Mouse (Mus musculus): Measurements from ENCODE around the gene Scd2.
"Not testable (repeated sequence)": the region's sequence is repeated elsewhere in the genome, so short reads cannot be mapped to it uniquely, and the experiment has no call there.

Gene Scd2

DNA sequence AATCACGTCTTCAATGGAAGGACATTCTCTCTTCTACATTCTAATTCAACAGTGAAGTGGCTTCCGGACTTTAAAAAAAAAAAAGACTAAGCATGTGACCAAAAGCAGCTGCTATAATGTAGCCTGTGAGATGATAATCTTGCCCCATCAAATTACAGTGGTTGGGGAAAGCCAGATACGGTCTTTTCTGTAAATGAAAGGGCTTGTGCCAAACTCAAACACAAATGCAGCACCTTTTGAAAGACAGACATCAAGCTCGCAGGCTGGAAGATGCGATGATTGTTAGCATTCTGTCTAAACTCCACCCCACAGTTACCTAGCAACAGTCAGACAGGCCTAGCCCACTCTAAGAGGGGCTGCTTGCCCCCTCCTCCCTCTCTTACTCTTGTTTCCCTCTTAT, 17.3 kb downstream of the Scd2 start:
- DNase-seq (ENCODE audit: low read depth in 2 of 2, low spot score in 2 of 2), result no peak

DNA sequence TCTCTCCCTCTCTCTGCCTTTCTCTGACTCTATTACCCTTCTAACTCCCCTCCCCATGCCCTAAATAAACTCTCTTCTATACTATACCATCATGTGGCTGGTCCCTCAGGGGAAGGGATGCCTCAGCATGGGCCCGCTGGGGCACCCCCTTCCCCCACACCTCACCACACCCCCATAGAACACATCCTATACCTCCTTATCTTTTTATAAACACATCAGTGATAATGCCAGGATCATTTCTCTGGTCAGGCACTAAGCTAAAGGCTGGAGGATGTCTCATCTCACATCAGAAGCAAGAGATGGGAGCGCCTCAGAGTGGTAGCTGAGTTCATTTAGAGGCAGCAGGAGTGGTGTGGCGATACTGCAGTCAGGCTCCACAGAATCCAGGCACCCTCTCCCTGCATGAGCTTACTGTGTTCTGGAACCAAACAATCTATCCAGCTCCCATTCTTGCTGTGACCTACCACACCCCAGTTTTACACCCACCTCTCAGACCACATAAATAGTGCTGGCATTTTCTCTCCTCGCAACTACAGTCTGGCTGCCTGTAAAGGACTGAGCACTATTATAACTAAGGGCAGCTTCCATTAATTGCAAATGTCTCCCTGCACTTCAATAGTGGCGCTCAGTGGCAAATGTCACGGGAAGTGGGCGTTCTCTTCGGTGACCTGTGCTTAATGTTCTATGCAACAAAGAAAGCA, 18.0 kb downstream of the Scd2 start:
- no peak for DNase-seq (ENCODE audit: low read depth in 2 of 2, low spot score in 2 of 2)

DNA sequence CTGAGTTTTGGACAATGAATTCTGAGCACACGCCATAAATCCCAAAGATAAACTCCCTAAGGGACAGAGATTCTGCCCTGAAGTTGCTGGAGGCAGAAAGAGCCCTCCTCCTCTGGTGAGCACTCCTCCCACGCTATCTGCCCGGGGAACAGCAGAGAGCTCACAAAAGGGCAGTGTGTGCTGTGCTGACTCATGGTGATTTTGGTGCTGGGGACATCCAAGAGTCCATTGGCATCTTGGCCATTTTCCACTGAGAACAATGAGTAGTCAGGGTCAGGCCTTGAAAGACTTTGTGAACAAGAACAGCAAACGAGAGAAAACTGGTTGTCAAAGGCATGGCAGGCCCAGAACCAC, 18.5 kb downstream of the Scd2 start:
- no peak for DNase-seq (ENCODE audit: low read depth in 2 of 2, low spot score in 2 of 2)

DNA sequence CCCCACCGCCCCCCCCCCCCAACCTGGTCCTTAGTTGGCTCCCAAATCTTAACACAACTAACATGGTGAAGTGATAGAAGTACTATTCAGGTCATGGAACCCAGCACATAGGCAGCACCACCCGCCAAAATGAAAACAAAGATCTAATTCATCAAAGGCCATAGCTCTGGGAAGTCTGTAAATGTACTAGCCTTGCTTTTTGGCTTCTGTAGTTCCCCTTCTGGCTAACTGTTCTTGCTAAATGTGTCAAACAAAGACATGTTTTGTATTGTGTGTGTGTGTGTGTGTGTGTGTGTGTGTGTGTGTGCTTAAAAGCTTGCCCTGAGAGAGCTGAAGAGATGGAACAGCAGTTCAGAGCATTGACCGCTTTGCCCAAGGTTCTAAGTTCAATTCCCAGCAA, 19.6 kb downstream of the Scd2 start:
- DNase-seq (ENCODE audit: low read depth in 2 of 2, low spot score in 2 of 2), result no peak

DNA sequence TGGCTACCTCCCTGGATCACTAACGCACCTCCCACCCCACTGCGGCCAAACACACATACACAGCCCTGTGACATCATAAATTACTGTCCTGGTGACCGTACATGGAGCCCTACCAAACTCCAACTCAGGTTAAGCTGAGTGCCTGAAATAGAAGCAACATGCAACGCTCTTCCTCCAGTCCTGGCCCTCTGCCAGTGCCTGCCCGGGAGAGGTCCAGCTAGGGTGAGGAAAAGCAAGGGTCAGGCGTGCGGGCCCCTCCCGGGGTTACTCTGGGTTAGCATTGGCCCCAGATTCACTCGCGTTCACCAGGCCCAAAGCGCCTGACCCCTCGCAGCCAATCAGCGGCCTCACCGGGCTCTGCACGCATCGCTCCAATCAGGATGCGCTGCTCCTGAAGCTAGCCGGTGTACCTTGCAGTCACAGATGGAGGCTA, 20.9 kb downstream of the Scd2 start:
- peak; percentile 49 to 63 for DNase-seq (ENCODE audit: low read depth in 2 of 2, low spot score in 2 of 2)

DNA sequence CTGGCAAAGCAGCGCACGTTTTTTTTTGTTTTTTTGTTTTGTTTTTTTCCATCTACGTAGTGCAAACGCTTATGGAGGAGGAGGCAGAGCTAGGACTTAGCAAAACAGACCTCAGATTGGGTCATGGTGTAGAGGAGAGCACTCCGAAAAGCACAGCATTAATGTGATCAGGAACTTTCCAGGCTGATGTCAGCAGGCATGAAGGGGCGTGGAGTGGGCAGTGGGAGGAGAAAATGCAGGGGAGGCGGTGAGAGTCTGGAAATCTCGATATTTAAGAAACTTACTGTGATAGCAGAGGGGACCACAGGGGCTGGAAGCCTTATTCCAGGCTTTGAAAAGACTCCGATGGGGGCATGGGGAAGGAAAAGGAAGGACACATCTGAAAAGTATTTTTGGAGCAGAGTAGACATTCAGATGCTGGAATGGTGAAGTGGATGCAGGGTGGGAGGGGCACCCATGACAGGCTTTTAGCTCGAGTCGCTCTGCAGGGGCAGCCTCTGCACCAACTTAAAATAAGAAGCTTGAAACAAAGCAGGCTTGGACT, 21.5 kb downstream of the Scd2 start:
- DNase-seq (ENCODE audit: low read depth in 2 of 2, low spot score in 2 of 2), result peak; percentile 21 to 40

DNA sequence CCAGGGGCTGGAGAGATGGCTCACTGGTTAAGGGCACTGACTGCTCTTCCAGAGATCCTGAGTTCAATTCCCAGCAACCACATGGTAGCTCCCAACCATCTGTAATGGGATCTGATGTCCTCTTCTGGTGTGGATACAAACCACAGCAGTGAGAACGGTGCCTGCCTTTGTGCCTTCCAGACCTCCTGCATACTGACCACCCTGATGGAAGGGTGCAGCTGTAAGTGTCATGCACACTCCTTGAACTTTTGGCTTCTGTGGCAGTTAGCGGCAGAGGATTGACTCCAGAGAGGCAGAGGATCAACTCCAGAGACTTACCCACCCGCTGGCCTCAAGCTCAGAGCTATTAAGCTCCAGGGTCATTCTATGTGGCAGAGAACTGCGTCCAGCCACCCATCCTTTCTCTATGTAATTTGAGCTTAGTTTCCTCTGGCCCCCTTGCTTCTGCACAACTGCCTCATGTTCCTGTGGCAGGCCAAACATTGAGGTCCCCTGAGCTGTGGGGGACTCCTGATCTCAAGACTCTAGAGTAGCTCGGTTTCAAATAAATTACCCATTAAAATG, 23.4 kb downstream of the Scd2 start:
- no peak for DNase-seq (ENCODE audit: low read depth in 2 of 2, low spot score in 2 of 2)

DNA sequence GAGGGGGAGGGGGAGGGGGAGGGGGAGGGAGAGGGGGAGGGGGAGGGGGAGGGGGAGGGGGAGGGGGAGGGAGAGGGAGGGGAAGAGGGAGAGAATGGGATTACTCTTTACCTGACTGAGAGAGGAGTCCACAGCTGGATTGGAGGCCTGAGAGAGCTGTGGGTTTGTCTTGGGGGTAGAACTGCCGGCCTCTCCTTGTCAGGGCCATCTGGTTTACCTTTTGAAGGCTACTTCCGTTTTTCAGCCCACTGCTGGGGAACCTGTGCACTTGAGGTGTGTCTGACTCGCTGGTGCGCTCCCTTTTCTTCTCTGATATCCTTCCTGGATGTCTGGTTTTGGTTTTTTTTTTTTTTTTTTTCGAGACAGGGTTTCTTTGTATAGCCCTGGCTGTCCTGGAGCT, 23.9 kb downstream of the Scd2 start:
- no peak for DNase-seq (ENCODE audit: low read depth in 2 of 2, low spot score in 2 of 2)

DNA sequence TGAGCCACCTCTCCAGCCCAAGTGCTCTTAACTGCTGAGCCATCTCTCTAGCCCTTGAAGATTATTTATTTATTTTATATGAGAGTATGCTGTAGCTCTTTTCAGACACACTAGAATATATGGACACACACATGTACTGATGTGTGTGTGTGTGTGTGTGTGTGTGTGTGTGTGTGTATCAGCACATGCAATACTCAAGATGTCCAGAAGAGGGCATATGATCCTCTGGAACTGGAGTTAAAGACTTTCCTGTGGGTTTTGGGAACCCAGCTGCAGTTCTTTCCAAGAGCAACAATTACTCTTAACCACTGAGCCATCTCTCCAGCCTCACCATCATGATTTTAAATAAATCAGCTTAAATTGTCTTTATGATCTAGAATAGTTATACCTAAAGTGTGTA, 25.1 kb downstream of the Scd2 start:
- DNase-seq (ENCODE audit: low read depth in 2 of 2, low spot score in 2 of 2), result no peak

DNA sequence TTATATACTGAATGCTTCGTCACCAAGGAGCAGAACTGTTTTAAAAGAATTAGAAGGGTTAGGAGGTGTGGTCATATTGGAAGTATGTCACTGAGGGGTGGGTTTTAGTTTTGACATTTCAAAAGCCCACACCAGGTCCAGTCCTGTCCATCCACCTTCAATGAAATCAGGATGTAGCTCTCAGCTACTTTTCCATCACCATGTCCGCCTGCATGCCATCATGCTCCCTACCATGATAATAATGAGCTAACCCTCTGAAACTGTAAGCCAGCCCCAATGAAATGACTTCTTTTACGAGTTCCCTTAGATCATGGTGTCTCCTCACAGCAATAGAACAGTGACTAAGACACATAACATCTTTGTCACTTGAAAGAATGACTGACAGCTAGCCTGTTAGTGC, 26.8 kb downstream of the Scd2 start:
- DNase-seq (ENCODE audit: low read depth in 2 of 2, low spot score in 2 of 2), result no peak

DNA sequence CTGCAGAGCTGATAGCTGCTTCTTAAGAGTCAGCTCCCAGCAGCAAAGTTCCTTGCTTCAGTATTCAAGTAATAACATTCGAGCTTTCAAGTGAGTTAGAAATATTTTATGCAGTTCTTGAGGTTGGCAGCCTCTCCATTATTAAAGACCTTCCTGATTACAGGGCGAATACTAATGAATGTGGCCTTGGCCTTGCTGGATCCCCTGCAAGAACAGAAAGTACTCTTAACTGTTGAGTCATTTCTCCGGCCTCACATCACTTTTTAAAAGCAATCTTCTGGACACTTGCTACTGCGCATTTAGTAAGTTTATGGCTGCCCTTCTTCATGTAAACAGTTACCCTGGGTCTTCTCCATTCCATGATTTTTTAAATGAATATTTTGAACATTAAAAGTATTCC, 27.7 kb downstream of the Scd2 start:
- DNase-seq (ENCODE audit: low read depth in 2 of 2, low spot score in 2 of 2), result no peak

DNA sequence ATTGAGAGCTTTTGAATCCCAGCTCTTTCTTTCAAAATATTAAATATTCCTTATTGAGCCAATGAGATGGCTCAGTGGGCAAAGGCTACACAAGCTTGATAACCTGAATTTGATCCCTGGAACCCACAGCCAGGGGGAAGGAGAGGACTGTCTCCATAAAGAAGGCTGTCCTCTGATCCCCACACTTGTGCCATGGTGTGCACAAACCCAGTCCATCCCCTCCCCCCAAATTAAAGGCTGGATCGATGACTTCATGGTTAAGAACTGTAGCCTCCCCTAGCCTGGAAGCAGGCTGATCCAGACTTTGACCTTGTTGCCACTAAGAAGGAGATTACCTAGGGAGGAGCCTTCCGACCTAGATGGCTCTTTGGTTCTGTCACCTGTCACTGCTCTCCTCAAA, 28.2 kb downstream of the Scd2 start:
- no peak for DNase-seq (ENCODE audit: low read depth in 2 of 2, low spot score in 2 of 2)

DNA sequence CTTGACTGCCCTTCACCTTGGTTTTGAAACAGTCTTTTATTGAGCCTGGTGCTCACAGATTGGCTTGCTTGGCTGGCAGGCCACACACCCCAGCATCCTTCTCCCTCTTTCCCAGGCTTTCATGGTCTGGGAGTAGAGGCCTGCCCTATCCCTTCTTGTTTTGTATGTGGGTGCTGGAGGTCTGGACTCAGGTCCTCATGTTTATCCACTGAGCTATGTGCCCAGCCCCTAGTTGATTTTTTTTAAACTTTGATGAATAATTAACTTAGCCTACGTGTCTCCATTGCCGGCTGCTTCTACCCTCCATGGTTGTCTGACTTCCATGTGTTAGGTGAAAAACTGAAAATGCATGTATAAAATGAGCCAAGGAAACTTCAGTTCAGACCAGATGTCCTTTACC, 36.1 kb downstream of the Scd2 start:
- DNase-seq (ENCODE audit: low read depth in 2 of 2, low spot score in 2 of 2), result no peak

DNA sequence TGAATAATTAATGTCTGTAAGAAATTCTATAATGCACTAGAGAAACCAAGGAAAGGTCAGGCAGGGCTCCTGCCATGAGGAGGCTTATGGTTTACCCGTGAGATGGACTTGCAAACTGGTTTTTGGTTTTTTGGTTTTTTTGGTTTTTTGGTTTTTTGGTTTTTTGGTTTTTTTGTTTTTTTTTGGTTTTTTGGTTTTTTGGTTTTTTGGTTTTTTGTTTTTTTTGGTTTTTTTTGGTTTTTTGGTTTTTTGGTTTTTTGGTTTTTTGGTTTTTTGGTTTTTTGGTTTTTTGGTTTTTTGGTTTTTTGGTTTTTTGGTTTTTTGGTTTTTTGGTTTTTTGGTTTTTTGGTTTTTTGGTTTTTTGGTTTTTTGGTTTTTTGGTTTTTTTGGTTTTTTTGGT, 37.7 kb downstream of the Scd2 start:
- not testable (repeated sequence) for DNase-seq (ENCODE audit: low read depth in 2 of 2, low spot score in 2 of 2)

DNA sequence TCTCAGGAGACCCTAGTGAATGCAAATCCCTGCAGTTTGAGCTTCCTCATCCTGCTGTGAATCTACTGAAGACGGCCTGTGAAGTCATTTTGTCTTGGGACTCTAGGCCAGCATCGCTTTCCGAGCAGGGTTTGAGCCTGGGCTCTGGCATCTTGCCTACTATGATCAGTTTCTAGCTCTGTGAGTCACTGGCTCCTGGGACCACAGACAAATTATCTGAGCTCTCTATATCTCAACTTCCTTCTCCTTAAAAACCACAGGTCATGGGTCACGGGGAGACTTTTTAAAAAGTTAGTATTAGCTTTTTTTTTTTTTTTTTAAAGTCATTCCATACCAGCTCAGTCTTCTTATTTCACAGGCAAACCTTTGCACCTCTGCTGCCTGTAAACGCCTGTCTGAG, 38.4 kb downstream of the Scd2 start:
- no peak for DNase-seq (ENCODE audit: low read depth in 2 of 2, low spot score in 2 of 2)

DNA sequence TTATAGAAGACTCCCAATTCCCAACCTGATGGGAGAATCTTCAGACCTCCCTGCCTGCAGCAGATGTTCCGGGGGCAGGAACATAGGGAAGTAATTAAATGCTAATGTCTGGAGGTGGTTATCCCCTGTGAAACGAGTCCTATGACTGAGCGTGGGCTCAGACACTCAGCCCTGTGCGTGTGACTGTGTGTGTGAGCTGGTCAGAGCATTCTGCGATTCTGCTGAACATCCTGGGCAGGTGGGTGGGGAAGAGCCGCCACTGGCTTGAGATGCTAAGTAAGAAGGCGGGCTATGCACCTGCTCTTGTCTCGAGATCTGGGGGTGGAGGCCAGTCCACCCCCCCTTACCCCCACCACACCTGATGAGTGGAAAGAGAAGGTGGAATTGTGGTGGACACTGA, 38.9 kb downstream of the Scd2 start:
- no peak for DNase-seq (ENCODE audit: low read depth in 2 of 2, low spot score in 2 of 2)

DNA sequence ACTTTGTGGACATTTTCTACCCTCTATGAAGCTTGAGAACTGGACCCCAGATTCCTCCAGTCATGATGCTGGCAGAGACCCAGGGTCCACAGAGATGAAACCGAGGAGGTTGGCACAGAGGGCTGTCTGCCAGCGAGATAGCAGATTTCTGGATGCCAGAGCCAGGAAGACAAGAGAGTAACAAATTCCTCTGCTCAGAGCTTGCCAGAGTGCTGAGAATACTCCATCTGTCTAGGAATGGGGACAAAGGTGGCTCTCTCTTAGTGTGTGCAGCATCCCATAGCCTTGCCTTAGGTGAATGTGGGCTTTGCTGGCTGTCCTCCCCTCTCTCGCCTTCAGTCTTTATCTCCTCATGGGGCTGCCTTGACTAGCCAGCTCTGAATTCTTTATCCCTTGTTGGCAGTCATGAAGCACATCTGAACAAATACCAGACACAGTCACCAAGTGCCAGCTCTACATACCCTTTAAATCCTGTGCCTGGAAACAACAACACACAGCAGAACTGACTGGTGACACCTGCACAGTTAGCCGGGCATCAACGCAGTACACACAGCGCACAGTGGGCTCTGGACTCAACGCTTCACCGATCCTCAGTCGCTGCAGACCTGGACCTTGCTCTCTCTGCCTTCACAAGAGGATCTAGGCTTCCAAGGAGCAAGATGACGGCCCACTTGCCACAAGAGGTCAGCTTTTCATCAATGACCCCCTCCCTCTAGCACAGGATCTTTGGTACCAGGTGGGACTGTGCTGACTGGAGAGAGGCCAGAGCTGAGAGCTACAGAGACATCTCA, 39.6 kb downstream of the Scd2 start, which contains the start of gene Scd4:
Gene Scd4 (plus strand): TSS at position 260 of the 791 bp plus-strand sequence.
- no peak for DNase-seq (ENCODE audit: low read depth in 2 of 2, low spot score in 2 of 2)

DNA sequence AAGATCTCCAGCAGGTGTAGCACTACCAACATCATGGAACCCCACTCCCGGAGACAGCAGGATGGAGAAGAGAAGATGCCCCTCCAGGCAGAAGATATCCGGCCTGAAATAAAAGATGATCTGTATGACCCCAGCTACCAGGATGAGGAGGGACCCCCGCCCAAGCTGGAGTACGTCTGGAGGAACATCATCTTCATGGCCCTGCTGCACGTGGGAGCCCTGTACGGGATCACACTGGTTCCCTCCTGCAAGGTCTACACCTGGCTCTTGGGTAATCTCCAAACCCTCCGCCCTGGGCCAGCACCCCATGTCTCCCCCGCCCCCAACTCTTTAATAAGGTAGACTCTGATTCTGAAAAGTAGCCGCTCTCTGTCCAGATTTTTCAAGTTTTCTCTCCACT, 40.5 kb downstream of the Scd2 start:
- DNase-seq (ENCODE audit: low read depth in 2 of 2, low spot score in 2 of 2), result no peak

DNA sequence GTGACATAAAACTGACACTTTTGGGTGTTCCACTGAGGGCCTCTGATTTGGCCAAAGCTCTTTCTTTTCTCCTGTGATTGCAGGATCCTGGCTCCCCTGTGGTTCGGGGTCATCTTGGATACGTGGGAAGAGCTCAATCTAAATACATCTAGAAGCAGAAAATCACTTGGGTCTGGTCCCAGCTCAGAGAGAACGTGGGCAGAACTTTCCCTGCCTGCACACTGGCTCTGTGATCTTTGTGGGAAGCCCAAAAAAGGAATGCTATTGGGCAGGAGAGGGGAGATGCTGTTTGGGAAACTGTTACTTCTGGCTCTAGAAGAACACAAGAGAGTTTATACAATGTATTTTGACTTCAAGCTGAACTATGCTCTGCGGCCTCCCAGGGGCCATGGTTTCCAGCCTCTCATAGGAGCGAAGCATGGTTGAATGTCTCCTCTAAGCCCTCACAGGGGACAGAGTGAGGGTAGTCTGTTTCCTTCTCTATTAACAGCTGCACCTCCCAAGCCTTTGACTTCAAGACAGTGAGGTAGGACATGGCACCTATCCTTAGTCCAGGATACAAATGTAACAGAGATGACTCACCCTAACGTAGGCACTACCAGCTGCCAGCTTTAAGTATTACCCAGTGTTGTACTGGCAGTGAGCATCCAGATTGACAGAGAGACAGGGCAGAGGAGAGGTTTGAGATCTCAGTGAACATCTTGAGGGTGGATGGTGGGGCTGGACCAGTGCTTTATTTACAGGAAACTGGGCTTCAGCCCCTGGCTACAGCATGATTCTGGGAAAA, 42.6 kb downstream of the Scd2 start:
- no peak for DNase-seq (ENCODE audit: low read depth in 2 of 2, low spot score in 2 of 2)

DNA sequence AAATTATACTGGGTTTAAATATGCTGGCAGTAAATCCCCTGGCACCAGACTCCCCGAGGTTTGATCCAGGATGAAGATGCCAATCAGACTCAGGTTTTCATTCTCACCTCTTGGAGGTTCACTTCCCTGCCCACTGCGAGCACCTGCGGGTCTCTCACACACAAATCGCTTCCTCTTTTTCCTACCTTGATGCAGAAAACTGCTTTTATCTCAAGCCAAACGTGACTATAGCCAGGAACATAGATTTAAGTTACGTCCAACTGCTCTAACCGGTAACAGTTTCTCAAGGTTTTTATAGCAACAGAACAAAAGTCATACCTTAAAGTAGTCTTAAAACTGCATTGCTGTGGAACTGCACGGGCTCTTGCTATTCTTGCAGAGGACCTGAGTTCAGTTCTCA, 56.2 kb downstream of the Scd2 start:
- DNase-seq (ENCODE audit: low read depth in 2 of 2, low spot score in 2 of 2), result no peak

DNA sequence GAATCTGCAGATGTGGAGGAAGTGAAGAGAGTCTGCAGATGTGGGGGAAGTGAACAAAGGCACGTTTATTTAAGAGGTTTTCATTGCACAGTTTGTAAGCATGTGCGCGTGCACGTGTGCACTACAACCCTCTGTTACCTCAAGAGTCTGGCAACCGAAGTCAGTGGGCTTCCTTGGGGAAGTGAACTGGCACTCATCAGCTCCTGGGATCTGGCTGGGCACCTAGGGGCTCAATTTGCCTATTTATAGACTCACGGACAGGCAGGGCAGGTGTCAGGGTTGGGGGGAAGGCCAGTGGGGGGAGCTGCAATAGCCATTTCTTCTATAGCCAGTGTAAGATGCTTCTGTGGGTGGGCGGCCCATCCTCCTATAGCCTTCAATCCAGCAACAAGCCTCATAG, 58.3 kb downstream of the Scd2 start:
- DNase-seq (ENCODE audit: low read depth in 2 of 2, low spot score in 2 of 2), result no peak

Data from CD8-positive naive resting alpha-beta T cell, adult 2 months (primary cell).